Comparison of ENCODE assay signal across 15 mouse cellular contexts in genomic region chr9:62569121-62569520, GRCm38 (mm10). TPM values are rescaled to one million over a fixed set of nuclear protein-coding genes. Genes with fewer than 3 reads are reported as not detected.
DNase-seq lines count a peak whose midpoint lies in the region; ATAC-seq and TF ChIP-seq lines count a peak whose summit lies in the region.
"Had no signal": no experiment of that assay in that cellular context is flagged by ENCODE, and none has a peak within 500 bp of the region (broad histone marks: within the 10 kb centered on the region; RNA-seq: fewer than 3 reads in every experiment).

No protein-coding gene starts in this region.

- no peaks in the 10 kb centered on the region for H3K27me3 ChIP-seq in kidney, embryonic 16.5 days (ENCODE audit: insufficient read depth, low read length)
- H3K27me3 ChIP-seq: forebrain, embryonic 12.5 days; neural tube, embryonic 13.5 days; stomach, embryonic 15.5 days had no signal

- 84% methylated on average over 6 of the region's 6 CpGs for WGBS in kidney, embryonic 16.5 days

- peaks cover 6% of the 10 kb centered on the region; the same call in 1 of the 2 replicates for H3K9me3 ChIP-seq in kidney, embryonic 16.5 days (ENCODE audit: low read length)
- H3K9me3 ChIP-seq: forebrain, embryonic 12.5 days; stomach, embryonic 15.5 days had no signal

- no peak for ATAC-seq in kidney, embryonic 16.5 days (ENCODE audit: low FRiP score, low TSS enrichment)

- DNase-seq in kidney, adult 11 months = peak; percentile 15
- peak; percentile 88 for DNase-seq in 3T3-L1 (ENCODE audit: low read depth, low spot score)
- peak; percentile 91 for DNase-seq in adrenal gland, adult 8-10 months
- DNase-seq in heart, adult 9 months (ENCODE audit: low spot score in 2 of 2) = peak; percentile 65 to 77
- no peak for DNase-seq in thymus, postnatal 0 days (ENCODE audit: low spot score)
- no peak for DNase-seq in left cerebral cortex, adult 2 months (ENCODE audit: extremely low spot score in 1 of 2, low spot score in 2 of 2)
- DNase-seq in left cerebral cortex, postnatal 36 days (ENCODE audit: low spot score in 2 of 2) = no peak
- DNase-seq: cerebellum, adult 11 months; layer of hippocampus, adult 9-11 months; midbrain, embryonic 14.5 days; right cerebral cortex, postnatal 25 days had no signal

- H3K4me2 ChIP-seq in kidney, embryonic 16.5 days (replicated peaks; ENCODE audit: low read depth, low read length) = no peak overlapping the region
- H3K4me2 ChIP-seq: forebrain, embryonic 12.5 days; neural tube, embryonic 13.5 days; stomach, embryonic 15.5 days had no signal

- TF ChIP-seq CTCF in left cerebral cortex, adult 2 months (IDR thresholded peaks at IDR 0.05) = no peak

- H3K4me3 ChIP-seq in kidney, embryonic 16.5 days (ENCODE audit: low read length) = no peak overlapping the region
- H3K4me3 ChIP-seq in left cerebral cortex, adult 2 months = no peak overlapping the region
- H3K4me3 ChIP-seq: forebrain, embryonic 12.5 days; neural tube, embryonic 13.5 days; stomach, embryonic 15.5 days had no signal

- intact Hi-C loops in left cerebral cortex, adult 2 months (cut with DNase I) = loop anchor here (10.0 kb wide), 1 partner anchor 46 kb away; no protein-coding TSS in a partner anchor
- intact Hi-C loops in left cerebral cortex, postnatal 36 days (cut with DNase I) = no loop called here

- no peaks in the 10 kb centered on the region for H3K36me3 ChIP-seq in kidney, embryonic 16.5 days (ENCODE audit: insufficient read depth, low read length)
- H3K36me3 ChIP-seq: forebrain, embryonic 12.5 days; neural tube, embryonic 13.5 days; stomach, embryonic 15.5 days had no signal

- no peaks in the 10 kb centered on the region for H3K4me1 ChIP-seq in kidney, embryonic 16.5 days (ENCODE audit: insufficient read depth, low read length)
- H3K4me1 ChIP-seq: forebrain, embryonic 12.5 days; neural tube, embryonic 13.5 days; stomach, embryonic 15.5 days had no signal

- no peak overlapping the region for H3K27ac ChIP-seq in kidney, embryonic 16.5 days (ENCODE audit: low read length)
- H3K27ac ChIP-seq in left cerebral cortex, adult 2 months = no peak overlapping the region
- H3K27ac ChIP-seq: forebrain, embryonic 12.5 days; neural tube, embryonic 13.5 days; stomach, embryonic 15.5 days had no signal

- no peak overlapping the region for H3K9ac ChIP-seq in kidney, embryonic 16.5 days (replicated peaks; ENCODE audit: low read length)
- H3K9ac ChIP-seq: forebrain, embryonic 12.5 days; neural tube, embryonic 13.5 days; stomach, embryonic 15.5 days had no signal

RNA-seq across cellular contexts. Expression of gene Coro2b, which starts 32.3 kb away (rescaled TPM):
- polyA plus RNA-seq in kidney, embryonic 16.5 days (2015; fragmentation: Nextera tagmentation; extraction: Ambion mirVana) = 19.9 and 22.1 TPM in 2 replicates
- total RNA-seq in adrenal gland, adult 8-10 months (2022) = 10 to 100 TPM; 12.4 to 20.2 (median 18.2) TPM
- polyA plus RNA-seq in thymus, postnatal 0 days (2015; fragmentation: Nextera tagmentation; extraction: Ambion mirVana) = 3.1 and 3.4 TPM in 2 replicates
- total RNA-seq in left cerebral cortex, adult 2 months (2021) = 100 to 1,000 TPM; 178 to 185 TPM
- total RNA-seq in left cerebral cortex, postnatal 36 days (2021) = 100 to 1,000 TPM; 171 to 177 TPM

Comparison
In these comparisons a context has a peak if more than half of its experiments do, and no peak if none do; other contexts are left out.
1. DNase-seq: peak in kidney, adult 11 months (single experiment), 3T3-L1 (single experiment), adrenal gland, adult 8-10 months (single experiment) and heart, adult 9 months (2 of 2); none in thymus, postnatal 0 days (single experiment), left cerebral cortex, adult 2 months (0 of 2) and left cerebral cortex, postnatal 36 days (0 of 2).
2. RNA of gene Coro2b, which starts 32.3 kb away (total RNA-seq): 178 to 185 TPM in left cerebral cortex, adult 2 months and 171 to 177 TPM in left cerebral cortex, postnatal 36 days; 12.4 to 20.2 TPM in adrenal gland, adult 8-10 months; every median in the first group is over 4 times any median in the second.